Mouse (Mus musculus) gastrocnemius, postnatal 14 days (tissue): ENCODE results near the gene Ppp1r11. TPM values are rescaled to one million over a fixed set of nuclear protein-coding genes. Genes with fewer than 3 reads are reported as not detected.

Experiments used
- DNase-seq: peaks from one replicate; pipeline ENCODE4 v3.0.0; 2021; ENCODE audit warnings: mixed read lengths
- intact Hi-C: fragments of 180-260 bp; cut with DNase I; formaldehyde crosslinking; loops from one replicate; pipeline ENCODE4 v1.15.1; 2025; ENCODE audit warnings: low total_unique reads
- total RNA-seq, 2 experiments: library from RNA; stranded (reverse); gene quantifications; 2 replicates each; pipeline ENCODE4 v1.2.3; 2021

The Ppp1r11 gene
- total RNA-seq, 2 experiments from 2014 or later, result 63.5 to 67.7 TPM

GRCm38 (mm10) chr17:36971172-36971850, 19.8 kb upstream of the Ppp1r11 start:
- intact Hi-C loops, result no loop called here
- DNase-seq, result no peak

DNA sequence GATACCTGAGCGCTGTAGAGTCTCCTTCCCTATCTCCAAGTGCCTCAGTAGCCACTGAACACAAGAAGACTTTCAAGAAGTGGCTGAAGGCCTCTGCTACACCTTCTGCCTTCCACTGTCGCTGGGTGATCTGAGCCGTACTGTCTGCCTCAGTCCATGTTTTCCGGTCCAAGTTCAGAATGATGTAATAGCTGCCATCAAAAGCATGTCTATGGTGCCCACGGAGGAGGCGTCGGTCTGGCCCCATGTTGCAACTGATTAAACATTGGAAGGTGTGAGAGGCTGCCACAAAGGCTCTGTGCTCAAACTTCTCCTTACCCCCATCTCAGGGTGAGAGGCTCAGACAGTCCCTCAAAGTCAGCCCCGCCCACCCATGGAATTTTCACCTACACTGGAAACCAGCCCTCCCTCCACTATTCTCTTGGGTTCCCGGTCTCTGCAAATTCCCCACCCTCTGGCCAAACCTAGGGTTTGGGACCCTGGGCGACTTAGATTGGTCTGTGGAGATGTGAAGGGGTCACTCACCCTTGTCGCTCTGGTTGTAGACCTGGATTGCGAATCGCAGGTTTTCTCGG, 18.9 kb upstream of the Ppp1r11 start:
- no peak for DNase-seq
- intact Hi-C loops, result no loop called here

DNA sequence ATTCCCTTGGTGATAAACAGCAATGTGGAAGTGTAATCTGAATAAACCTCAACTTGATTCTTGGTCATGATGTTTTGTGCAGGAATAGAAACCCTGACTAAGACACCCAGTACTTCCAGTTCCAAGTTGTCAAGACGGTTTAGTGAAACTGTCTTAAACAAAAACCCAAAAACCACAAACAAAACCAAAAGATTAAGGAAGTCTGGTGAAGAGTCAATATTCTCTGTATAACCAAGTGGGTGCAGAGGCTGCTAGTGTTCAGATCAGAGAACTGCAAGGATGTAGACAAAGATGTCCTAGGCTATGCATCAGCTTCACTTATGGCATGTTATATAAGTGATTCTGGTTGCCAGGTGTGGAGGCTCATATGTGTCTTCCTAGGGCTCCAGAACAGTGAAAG, 15.3 kb upstream of the Ppp1r11 start:
- intact Hi-C loops, result no loop called here
- DNase-seq, result no peak

GRCm38 (mm10) chr17:36961125-36961524, 9.6 kb upstream of the Ppp1r11 start:
- DNase-seq, result no peak
- intact Hi-C loops, result no loop called here

- intact Hi-C loops, result no loop called here
- DNase-seq, result no peak
These were observed 7.3 kb upstream of the Ppp1r11 start for GRCm38 (mm10) chr17:36958884-36959283.

GRCm38 (mm10) chr17:36957999-36958743, 6.6 kb upstream of the Ppp1r11 start, which contains the start of the genes Znrd1 and Znrd1as:
Znrd1 (minus strand) TSS chr17:36958559.
Znrd1as (plus strand) TSS chr17:36958592.
- intact Hi-C loops, result no loop called here
- DNase-seq, result peak; percentile 92

GRCm38 (mm10) chr17:36953062-36953461, 1.5 kb upstream of the Ppp1r11 start:
- no peak for DNase-seq
- intact Hi-C loops, result no loop called here

GRCm38 (mm10) chr17:36952631-36953030, 1.1 kb upstream of the Ppp1r11 start:
- intact Hi-C loops, result no loop called here

GRCm38 (mm10) chr17:36949265-36949664, 2.3 kb downstream of the Ppp1r11 start:
- DNase-seq, result no peak
- intact Hi-C loops, result no loop called here

More at GRCm38 (mm10) chr17:36952631-36953030, 1.1 kb upstream of the Ppp1r11 start:
- DNase-seq, result no peak

DNA sequence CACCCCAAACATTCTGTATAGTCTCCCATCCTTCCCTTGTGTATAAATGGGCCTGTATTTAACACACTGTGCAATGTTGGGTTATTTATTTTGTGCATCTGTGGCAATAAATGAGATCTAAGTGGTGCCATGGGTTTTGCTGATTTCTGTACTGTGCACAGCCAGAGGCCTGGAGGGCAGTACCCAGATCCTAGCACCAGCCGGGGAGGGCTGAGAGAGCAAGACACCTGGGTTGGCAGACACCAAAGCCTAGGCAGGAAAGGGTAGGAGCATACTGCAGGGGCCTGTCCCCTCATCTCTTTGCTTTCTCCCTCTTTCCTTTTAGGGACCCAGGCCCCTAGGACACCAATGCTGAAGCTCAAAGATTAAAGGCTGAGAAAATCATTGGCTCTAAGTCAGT, 3.3 kb downstream of the Ppp1r11 start:
- no peak for DNase-seq
- intact Hi-C loops, result no loop called here

DNA sequence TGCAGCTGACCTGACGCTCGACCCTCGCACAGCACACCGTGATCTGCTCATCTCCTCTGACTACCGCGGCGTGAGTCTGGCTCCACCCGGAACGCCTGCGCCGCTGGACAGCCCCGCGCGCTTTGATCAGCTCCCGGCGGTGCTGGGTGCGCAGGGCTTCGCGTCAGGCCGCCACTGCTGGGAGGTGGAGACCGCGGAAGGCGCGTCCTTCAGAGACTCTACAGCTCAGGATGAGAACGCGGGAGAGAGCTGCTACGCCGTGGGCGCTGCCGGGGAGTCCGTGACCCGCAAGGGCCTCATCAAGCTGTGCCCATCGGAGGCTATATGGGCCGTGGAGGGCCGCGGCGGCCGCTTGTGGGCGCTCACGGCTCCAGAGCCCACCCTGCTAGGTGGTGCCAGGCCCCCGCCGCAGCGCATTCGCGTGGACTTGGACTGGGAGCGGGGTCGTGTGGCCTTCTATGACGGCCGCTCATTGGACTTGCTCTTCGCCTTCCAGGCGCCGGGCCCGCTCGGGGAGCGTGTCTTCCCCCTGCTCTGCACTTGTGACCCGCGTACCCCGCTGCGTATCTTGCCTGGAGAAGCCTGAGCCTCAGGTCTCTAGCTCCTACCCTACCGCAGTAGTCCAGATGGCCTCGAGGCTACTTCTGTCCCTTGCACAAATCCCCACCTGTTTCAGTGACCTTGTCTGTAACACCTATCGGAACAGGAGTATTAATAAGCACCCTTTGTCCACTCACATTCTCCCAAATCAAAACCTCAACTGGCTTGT, 4.3 kb downstream of the Ppp1r11 start:
- intact Hi-C loops, result no loop called here
- DNase-seq, result peak; percentile 45

GRCm38 (mm10) chr17:36944121-36944775, 7.3 kb downstream of the Ppp1r11 start:
- no peak for DNase-seq
- intact Hi-C loops, result no loop called here

GRCm38 (mm10) chr17:36943691-36944090, 7.8 kb downstream of the Ppp1r11 start:
- DNase-seq, result no peak
- intact Hi-C loops, result no loop called here

GRCm38 (mm10) chr17:36942791-36943471, 8.6 kb downstream of the Ppp1r11 start, which contains the start of gene Rnf39:
Rnf39 (plus strand) TSS chr17:36942918.
- no peak for DNase-seq
- intact Hi-C loops, result no loop called here

DNA sequence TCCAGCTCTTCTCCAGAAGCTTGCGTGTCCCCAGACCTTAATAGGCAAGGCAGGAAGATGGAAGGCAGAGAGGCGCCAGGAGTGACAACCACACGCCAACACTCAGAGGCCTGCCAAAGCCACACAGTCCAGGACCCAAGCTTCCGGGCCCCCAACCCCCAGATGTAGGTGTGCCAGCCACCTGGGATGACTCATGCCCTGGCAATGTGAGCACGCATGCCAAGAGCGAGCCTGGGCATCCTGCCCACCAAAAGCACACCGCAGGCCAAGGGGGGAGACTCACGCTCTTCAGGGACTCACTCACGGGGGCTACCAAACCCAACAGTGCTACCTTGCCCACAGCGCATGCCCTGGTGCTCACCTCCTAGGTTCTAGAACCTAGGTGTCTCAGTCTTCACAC, 9.2 kb downstream of the Ppp1r11 start:
- intact Hi-C loops, result no loop called here

DNA sequence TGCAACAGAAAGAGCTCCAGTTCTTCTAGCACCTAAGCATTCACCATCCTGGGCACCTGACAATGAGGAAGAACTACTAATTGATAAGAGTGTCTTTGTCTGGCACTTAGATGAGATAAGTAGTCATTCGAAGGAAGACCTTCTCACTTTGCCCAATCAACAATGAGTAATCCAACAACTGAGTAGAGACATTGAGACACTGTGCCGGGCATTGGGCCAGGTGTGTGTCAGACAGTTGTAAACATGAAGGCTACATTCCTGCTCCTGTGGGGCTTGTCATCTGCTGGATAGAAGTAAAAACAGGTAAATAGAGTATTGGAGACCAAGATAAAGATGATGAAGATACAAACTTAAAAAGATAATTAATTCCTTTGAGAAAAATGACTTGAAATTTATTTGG, 13.5 kb downstream of the Ppp1r11 start:
- DNase-seq, result no peak
- intact Hi-C loops, result no loop called here

More for the DNA sequence above, 9.2 kb downstream of the Ppp1r11 start:
- no peak for DNase-seq

GRCm38 (mm10) chr17:36931806-36932205, 19.7 kb downstream of the Ppp1r11 start:
- DNase-seq, result no peak
- intact Hi-C loops, result no loop called here

- intact Hi-C loops, result no loop called here
- no peak for DNase-seq
These were observed 20.4 kb downstream of the Ppp1r11 start for GRCm38 (mm10) chr17:36931130-36931529.

GRCm38 (mm10) chr17:36930233-36930632, 21.3 kb downstream of the Ppp1r11 start:
- DNase-seq, result no peak
- intact Hi-C loops, result no loop called here
